Mouse (Mus musculus) brain, embryonic 18.5 days (tissue): ENCODE measurements at regions not wholly inside any gene's neighbourhood (a gene's known extent, or its start where the extent isn't known, plus 50 kb on each side); places are given as distances from the start of the nearest gene placed in this dataset.
"Not testable (repeated sequence)": the region's sequence is repeated elsewhere in the genome, so short reads cannot be mapped to it uniquely, and the experiment has no call there.

Experiments used
- DNase-seq: peaks from one replicate; pipeline ENCODE4 v3.0.0-alpha.2; 2012; ENCODE audit warnings: low read depth, low spot score

DNA sequence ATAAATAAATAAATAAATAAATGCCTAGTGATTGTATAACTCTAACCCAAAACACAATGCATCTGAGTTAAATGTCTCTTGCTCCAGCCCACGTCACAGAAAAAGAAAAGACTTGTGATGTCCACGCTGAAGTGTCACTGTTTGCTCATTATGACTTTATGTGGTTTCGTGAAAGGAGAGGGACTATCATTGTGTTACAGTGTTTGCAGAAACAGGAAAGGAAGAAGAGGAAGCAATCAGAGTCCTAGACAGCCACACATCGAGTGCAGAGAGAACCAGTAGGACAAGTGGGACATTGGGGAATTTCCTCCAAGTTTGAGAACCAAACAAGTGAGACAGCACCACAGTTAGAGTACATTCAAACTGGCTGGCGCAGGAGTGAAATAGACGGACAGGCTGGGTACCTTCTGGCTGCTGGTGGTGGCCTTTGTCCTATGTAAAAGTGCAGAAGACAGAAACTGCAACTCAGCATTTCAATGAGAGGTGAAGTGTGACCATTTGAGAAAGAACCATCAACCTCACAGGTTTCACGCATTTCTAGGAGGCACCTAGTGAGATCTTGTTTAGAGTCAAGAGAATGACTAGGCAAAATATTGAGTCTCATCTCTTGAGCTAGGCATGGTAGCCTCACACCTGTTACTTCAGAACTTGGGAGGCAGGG is 59.6 kb downstream of the Fasl start:
- no peak for DNase-seq

DNA sequence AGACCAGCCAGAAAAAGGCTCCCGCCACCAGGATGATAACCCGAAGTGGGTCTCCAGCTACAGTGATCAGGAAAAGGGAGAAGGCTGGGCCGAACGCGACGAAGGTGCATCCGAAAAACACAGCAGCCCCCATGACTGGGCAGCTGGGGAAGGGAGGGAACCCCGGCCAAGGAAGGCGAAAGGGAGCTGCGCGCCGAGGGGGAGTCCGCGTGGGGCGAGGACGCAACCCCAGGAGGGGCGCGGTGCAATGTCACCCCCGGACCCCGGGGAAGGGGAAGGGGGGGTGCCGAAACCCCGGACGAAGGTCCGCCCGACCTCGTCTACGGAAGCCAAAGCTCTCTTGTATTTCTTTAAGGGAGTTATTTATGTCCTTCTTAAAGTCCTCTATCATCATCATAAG is 60.9 kb downstream of the Fasl start:
- not testable (repeated sequence) for DNase-seq

DNA sequence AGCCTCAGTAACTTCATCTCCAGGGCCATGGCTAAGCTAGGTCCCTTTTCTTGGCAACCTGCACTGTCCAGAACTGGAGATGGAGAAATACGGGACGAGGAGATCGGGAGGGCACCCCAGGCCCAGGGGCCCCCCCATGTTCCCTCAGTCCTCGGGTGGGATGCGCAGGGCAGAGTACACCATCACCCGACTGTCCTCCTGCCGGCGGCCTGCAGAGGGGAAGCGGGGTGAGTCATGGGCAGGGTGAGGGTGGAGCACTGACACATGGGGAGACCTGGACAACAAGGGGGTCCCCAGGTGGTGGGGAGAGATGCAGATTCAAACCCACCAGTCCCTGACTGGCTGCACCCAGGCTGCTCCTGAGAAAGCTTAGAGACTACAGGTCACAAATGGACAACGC is 62.2 kb downstream of the Fasl start:
- not testable (repeated sequence) for DNase-seq

DNA sequence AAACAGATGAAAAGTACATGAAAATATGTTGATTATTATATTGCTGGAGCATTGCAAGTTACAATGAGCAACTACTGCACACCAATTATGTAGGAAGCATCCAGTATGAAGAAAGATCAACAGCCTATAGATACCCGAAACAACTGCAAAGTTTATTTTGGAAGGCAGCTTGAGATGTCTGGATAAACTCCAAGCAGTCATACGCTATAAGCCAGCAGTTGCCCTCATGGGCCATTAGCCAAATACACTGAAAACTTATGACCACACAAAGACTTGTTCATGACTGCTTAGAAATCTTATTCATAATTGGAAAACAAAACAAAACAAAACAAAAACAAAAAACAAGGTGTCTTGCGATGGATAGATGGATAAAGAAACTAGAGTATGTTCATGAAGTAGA is 68.4 kb downstream of the Fasl start:
- no peak for DNase-seq

DNA sequence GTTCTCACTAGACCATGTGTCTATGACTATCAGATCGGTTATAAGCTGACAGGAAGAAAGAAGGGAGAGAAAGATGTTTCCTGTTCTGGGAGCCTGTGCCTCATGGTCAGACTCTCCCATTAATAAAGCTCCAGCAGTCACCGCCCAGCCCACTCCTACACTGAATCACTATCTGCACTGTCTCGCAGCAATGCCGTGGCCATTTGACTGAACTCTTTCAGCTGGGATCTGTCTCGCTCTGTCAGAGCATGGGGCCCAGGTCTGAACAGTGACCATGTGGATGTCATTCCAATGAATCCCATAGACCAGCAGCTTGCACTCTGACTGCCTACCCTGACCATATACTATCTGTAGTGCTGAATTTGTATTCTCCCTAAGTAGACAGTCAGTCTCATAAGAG is 70.0 kb downstream of the Fasl start:
- DNase-seq = no peak

DNA sequence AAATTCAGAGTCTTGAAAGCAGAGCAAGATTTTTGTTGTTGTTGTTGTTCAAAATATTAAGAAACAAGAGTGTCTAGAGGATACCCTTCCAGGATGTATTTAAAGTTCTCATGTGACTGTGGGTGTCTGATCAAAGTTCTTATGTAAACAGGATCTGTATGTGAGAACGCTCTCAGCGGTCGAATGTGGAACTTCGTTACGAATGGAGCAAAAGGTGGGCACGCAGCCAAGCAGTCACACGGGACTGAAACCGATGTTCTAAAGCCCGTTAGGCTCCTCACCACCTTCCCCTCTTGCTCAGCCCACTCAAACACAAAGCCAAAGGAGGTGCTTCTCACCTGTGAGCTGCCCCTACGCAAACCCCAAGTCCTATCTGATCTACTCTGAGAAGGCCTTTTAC is 75.4 kb downstream of the Fasl start:
- no peak for DNase-seq

DNA sequence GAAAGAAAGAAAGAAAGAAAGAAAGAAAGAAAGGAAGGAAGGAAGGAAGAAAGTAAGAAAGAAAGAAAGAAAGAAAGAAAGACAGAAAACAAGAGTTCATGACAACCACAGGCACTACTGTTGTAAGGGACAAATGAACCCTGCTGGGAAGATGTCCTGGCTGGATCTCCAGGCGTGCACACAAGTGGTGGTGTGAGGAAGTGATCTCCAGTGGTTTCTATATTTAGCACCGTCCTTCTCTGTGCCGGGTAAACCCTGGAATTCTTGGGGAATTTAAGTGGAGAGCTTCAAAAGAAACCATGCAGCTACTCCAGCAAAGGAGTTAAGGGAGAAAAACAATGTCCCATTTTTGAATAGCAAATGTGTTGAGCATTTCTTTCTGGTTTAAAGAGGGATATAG is 76.0 kb downstream of the Fasl start:
- no peak for DNase-seq

DNA sequence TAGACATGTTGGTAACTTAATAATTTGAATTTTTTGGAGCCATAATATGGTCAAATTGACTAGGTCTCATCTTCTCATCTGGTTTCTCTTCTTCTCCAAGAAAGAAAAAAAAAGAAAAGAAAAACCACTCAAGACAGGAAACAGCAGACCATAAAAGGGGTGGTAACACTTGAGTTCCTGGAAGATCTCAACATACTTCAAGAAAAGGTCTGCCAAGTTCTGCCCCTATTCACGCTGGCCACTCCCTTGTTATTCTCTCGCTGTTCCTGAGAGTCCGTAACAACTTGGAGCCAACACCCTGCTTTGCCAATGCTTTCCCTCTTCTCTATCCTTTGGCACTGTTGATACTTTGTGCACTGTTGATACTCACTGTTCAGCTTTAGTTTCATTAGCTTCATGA is 81.2 kb downstream of the Fasl start:
- DNase-seq = no peak

DNA sequence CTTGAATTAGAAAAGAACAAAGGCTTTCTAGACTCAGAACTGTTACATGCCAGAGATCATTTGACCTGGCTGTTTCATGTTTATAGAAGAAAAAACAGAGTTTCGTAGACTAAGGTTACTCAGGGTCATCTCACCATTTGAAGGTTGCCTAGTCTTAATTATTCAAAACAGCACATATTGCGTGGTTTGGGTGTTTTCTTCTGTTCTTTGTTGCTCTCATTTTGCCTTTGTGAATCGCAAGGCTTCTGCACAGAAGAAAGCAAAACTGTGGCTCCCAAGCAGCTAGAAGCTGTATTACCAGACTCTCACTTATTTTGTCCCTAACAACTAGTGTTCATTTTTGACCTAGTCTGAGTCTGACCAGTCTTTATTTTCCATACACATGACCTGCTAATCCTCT is 83.3 kb downstream of the Fasl start:
- no peak for DNase-seq

DNA sequence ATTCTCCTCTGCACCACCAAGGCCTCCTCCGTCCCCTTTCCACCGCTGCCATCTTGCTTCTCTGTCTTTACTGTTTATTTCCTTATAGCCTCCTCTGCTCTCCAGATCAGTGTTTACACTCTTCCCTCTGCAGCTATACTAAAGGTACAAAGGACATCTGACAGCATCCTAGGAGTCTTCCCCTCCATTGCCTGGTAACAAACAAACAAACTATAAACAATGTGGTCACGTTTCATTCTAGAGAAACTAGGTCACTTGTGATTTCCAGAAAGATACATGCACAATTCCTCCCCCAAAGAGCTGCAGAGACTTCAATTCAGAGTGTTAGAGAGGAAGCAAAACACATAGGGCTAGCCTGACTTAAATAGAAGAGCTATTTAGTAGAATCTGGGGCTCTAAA is 83.8 kb downstream of the Fasl start:
- DNase-seq = no peak

DNA sequence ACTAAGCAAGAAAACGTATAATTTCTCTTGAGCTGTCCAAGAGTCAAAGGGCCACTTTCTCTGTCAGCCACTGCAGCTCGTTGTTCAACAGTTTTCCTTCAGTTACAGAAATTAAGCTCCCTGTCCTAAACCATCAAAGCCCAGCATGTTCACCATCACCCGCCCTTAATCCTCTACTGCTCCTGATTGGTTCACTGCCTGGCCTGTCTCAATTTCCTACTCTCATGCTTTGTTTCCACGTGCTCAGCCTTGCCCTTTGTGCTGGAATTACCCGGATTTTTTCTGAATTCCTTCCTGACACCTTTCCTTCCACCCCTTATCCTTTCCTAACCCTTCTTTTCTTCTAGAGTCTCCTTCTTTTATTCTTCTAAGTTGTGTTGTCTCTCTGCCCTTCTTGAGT is 92.4 kb downstream of the Fasl start:
- DNase-seq = no peak

DNA sequence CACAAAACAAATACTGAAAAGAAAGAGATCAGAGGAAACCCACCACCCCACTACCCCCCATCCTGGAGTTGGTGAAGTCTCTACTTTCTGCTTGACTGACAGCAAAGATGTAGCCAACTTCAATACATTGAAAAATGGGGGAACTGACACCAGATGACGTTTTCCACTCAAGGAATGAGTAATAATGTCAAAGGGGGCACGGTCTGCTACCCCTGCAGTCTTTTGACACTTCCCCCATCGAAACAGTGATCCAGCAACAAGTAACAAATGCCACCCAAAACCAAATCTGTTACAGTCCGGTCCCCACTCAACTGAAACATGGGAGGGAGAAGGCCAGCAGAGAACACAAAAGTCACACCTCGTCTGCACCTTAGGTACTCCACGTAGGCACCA is 94.5 kb downstream of the Fasl start:
- DNase-seq = no peak

DNA sequence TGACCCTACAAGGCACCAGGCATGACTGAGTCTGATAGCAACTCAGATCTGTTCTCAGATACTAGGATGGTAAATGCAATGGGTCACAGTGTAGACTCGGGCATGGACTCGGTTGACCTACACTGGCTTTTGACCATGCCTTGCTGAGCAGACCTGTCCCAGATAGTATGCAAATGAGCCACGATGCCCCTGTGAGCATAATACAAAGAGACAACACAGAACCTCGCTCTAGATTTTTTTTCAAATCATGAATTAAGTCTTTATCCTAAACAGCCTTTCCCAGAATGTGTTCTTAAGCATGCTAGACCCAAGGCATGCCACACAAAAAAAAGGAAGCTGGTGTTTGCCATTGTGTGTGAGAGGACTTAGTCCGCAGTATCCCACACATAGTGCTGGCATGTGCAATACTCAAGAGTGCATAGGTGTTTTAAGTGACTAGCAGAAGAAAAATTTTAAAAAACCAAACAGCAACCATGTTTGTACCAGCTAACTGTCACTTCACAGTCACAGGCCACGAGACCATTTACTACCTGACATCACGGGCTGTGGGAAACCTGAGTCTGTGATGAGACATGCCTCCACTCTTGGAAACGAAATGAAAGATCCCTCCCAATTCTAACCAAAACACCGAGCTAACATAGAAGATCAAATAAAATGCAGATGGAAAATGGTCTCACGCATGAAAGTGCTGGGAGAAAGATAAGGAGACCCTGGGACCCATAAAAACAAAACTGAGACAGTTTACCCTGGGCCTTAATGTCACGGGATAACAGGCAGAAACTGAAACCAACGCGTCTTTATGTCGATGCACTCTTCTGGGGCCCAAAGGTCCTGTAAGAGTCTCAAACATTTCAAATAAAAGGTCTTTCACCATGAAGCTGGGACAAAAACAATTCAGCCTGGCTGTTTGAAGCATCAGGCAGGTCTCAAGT is 95.2 kb downstream of the Fasl start:
- no peak for DNase-seq

DNA sequence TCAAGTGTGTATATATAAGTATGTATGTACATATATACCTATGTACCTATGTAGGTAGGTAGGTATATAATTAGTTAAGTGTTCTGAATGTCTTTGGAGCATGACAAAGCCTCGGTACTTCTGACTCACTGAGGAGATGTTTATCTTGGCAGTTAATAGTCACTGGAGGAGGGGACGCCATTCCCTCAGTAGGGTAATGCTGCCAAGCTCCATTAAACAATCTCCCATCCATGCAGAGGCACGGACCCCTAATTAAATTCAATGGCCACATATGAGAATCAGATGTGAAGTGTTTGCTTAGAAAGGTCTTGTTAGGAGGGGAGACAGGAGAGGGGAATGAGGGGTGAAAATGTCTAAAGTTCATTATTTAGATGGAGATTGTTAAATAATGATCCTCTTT is 99.3 kb downstream of the Fasl start:
- DNase-seq = no peak

DNA sequence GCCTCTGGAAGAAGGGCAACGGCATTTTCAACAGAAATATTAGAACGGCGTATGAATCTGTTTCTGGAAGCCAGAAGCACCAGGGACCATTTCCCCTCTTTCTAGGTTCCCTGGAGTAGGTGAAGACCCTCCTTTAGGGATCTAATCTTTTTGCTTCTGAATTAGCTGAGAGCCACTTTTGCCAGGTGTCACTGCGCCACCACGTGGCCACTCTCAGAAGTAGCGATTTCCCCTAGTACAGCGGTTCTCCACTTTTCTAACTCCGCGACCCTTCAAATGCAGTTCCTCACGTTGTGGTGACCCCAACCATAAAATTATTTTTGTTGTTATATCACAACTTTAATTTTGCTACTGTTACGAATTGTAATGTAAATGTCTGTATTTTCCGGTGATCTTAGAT is 100.7 kb downstream of the Fasl start:
- DNase-seq = peak; percentile 4

DNA sequence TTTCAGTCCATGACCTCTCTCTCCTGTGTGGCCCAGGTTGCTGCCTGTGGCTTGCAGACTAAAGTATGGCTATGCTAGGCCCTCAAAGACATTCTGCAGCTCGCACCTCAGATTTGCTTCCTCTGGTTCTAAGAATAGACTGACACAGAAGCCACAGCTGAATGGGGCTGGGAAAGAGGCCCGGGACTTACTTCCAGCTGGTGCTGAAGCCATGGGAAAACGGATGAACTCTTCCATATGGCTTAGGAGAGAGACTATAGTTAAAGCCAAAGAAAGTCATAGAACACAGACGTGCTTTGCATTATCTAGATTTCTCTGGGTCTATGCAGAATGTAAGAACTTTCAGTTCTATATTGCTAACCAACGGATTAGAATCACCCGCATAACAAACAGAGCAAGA is 107.7 kb downstream of the Fasl start:
- no peak for DNase-seq

DNA sequence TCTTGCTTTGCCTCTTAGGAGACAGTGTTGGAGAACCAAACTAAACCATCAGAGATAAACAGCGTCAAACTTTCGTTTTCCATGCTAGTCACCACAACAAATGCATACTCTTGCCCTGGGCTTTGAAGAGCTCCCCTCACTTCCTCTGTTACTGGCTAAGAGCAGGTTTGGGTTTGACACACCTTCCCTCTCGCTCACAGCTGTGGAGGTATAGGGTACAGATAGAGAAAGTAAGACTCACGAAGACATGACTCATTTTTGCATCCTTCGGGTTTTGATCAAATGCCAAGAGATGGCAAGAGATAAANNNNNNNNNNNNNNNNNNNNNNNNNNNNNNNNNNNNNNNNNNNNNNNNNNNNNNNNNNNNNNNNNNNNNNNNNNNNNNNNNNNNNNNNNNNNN is 117.4 kb downstream of the Fasl start:
- DNase-seq = no peak

DNA sequence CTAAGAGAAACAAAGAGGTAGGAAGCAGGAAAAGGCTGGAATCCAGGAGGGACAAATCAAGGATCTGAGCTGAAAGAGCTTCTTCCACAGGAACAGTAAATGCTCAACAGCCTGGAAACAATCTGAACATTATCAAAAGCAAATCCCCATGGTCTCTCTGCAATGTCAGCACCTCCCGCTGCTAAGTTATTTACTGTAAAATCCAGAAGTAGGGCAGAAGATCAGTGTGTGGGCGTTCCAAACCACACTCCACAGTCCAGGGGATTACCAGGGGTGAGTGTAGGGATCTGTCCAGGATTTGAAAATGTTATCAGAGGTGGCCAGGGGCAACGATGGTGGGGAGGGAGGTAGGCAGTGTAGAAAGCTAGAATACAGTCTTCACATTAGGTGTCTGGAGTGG is 124.0 kb downstream of the Fasl start:
- DNase-seq = no peak

DNA sequence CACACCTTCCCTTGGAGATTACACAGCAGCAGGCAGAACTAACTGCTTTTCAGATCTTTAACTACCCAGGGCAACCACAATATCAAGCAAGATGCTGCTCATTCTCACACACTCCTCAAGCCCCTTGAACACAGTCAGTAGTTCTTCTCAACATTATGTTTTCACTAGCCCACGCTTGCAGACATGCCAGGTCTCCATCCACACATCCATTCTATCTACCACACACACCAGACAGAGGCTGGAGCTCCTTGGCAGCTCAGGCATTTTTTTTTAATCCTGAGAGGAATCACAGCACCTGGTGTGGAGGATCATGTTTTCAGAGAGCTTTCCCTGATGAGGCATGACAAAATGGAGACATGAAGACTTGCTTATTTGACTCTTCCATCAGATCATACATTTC is 124.9 kb downstream of the Fasl start:
- no peak for DNase-seq

DNA sequence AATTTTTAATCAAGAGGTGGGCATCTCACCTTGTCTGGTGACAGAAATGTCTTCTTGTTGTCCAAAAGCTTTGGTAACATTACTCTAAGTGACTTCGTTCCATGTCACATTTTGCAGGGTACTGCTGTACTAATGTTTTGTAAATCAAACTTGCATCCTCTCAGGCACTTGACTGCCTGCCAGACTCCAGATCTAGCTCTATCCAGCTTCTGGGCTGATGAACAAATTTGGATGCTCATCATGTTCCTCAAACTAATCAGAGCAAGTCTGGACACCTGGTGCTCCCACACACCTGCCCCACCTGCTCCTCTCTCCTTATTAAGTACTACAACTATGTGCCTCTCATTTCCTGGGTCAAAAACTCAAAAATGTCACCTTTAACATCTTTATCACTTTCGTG is 126.1 kb downstream of the Fasl start:
- DNase-seq = no peak

DNA sequence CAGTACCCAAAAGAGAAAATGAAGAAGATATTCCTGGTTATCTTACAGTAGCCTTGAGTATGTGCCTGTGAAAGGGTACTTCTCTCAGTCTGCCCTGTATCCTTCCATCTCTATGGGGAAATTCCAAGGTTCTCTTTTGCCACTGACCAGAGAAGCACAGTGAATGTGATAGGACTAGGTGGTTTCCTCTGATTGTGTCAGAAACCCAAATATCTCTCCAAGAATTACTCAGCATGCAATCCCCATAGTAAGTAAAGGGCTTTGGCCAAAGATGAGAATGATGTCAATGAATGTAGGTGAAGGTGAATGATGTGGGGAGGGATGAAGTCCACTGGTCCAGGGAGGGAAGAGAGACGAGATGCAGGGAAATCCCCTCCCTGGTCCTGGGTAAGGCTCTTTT is 130.8 kb downstream of the Fasl start:
- no peak for DNase-seq

DNA sequence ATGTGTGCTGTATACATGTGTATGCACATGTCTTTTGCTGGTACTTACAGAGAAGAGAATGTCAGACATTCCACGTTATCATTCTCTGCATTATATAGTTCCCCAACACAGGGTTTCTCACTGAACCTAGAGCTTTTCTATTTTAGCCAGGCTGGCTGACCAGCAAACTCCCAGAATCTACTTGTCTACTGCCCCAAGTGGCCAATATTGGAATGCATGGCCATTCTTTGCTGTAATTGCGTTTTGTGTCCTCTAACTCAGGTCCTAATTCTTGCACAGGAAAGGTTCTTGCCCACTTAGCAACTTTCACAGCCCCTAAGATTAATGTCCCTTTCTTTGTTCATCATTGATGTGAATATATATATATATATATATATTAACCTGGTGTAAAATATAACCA is 138.9 kb downstream of the Fasl start:
- DNase-seq = no peak

DNA sequence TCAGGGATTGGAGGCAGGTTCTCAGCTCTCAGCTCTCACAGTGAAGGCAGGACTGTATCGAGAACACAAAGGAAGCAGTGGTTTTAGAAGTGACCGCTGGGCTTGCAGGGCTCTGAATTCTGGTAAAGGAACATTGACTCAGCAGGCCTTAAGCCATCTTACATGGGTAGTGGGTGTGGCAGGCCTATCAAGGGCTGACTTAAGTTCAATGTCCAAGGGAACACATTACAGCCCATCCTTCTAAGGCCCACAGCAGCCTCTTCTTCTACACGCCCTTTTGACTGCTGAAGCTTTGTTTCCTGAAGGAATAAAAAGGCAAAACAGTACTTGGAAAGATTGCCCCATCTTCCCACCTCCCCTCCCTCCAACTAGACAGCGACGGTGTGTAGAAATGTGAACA is 137.6 kb downstream of the Tnfsf18 start:
- no peak for DNase-seq
